Mouse (Mus musculus): ENCODE results near the gene Wnt3a.

DNA sequence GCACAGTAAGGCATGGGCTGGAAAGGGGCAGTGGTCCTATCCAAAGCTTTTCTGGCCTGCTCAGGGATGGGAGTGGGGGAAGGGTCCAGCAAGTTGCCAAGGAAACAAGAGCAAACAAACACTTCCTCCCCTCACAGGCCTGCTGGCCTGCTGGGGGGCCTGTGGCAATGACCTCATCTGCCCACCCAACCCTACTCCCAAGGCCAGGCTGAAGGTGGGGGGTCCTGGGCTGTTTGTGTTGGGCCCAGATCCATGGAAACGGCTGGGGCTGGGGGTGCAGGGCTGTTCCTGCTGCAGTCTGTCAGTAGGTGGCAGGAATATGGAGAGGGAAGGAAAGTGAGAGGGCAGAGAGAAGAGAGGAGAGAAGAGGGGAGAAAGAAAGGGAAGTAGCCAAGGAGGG is 45.8 kb upstream of the Wnt3a start:
- TF ChIP-seq CTCF (IDR thresholded peaks at IDR 0.05; ENCODE audit: borderline replicate concordance, extremely low read depth, insufficient read depth, insufficient read length) (no peak), POLR2A (IDR thresholded peaks at IDR 0.05; ENCODE audit: borderline replicate concordance, extremely low read depth, insufficient read depth, insufficient read length, poor library complexity, severe bottlenecking) (no peak)

Data from brain, embryonic 14.5 days (tissue).